Mouse (Mus musculus) G1E (cell line): ENCODE data around the gene Rbm33.

ENCODE experiments used
- CTCF ChIP-seq: IDR thresholded peaks from 2 replicates; pipeline ENCODE4 v1.5.1; 2012; ENCODE audit warnings: low read depth, low read length, inconsistent platforms, mixed read lengths
- GATA2 ChIP-seq: IDR thresholded peaks from 2 replicates; pipeline ENCODE4 v1.6.1; 2012; ENCODE audit warnings: low read depth, low read length, inconsistent platforms, borderline replicate concordance
- POLR2AphosphoS5 ChIP-seq: IDR thresholded peaks from 2 replicates; pipeline ENCODE4 v1.6.1; 2012; ENCODE audit warnings: low read depth, low read length, inconsistent platforms; ENCODE audit not compliant: insufficient replicate concordance

DNA sequence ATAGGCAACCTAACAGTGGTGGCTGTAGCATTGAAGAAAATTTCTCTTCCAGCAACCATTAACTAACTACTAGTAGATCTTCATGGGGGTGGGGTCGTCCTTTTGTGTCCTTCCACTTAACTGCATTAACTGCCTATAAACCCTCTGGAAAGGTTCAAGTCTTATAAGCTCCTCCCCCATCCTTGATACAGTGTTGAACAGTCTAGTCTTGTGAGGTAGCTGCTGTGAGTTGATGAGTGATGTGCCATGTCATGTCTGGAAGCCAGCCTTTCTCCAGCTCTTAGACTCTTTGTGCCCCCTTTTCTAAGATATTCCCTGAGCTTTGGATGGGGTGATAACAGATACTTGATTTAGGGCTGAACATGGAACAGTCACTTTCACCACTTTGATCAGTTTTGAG is 7.5 kb downstream of the Rbm33 start:
- no peak for TF ChIP-seq CTCF
- TF ChIP-seq POLR2AphosphoS5, result no peak
- no peak for TF ChIP-seq GATA2
